Mouse (Mus musculus) limb, embryonic 12.5 days (tissue): ENCODE measurements around the gene Paxx. TPM values are rescaled to one million over a fixed set of nuclear protein-coding genes. Genes with fewer than 3 reads are reported as not detected.

Source experiments
- ATAC-seq: fragments of 200-750 bp; cut with Nextera tagmentation; 2 replicates; pipeline ENCODE4 v1.8.0; 2017; ENCODE audit warnings: low read depth, moderate TSS enrichment; ENCODE audit not compliant: insufficient number of reproducible peaks, insufficient read depth, low FRiP score, low TSS enrichment
- H3K27ac ChIP-seq: fragments of 300-500 bp; sonication (generic); 2 replicates; pipeline ENCODE4 v1.5.1; 2016; ENCODE audit warnings: mild to moderate bottlenecking, moderate library complexity
- H3K27me3 ChIP-seq: fragments of 300-500 bp; sonication (generic); 2 replicates; pipeline ENCODE4 v1.6.1; 2016; ENCODE audit warnings: mild to moderate bottlenecking, moderate library complexity
- H3K36me3 ChIP-seq: fragments of 300-500 bp; sonication (generic); 2 replicates; pipeline ENCODE4 v1.6.1; 2016; ENCODE audit warnings: mild to moderate bottlenecking, moderate library complexity
- H3K4me1 ChIP-seq: fragments of 300-500 bp; sonication (generic); replicated peaks from 2 replicates; pipeline ENCODE4 v1.6.1; 2016
- H3K4me2 ChIP-seq: fragments of 300-500 bp; sonication (generic); 2 replicates; pipeline ENCODE4 v1.6.1; 2016; ENCODE audit warnings: mild to moderate bottlenecking, moderate library complexity
- H3K4me3 ChIP-seq: fragments of 300-500 bp; sonication (generic); replicated peaks from 2 replicates; pipeline ENCODE4 v1.5.1; 2016; ENCODE audit warnings: mild to moderate bottlenecking
- H3K9ac ChIP-seq: fragments of 300-500 bp; sonication (generic); replicated peaks from 2 replicates; pipeline ENCODE4 v1.6.1; 2016; ENCODE audit warnings: mild to moderate bottlenecking, moderate library complexity
- H3K9me3 ChIP-seq: fragments of 300-500 bp; sonication (generic); 2 replicates; pipeline ENCODE4 v1.6.1; 2016; ENCODE audit warnings: mild to moderate bottlenecking, moderate library complexity
- WGBS: fragments of 180-500 bp; shearing (Covaris S2); methylation state at CpG from one replicate; pipeline ENCODE4 v1.1.7; 2016; 5-methylcytosine and 5-hydroxymethylcytosine counted together
- polyA plus RNA-seq: library from polyadenylated mRNA; unstranded; fragments of >200 nt; fragmentation: Nextera tagmentation; extraction: Ambion mirVana; gene quantifications from 2 replicates; pipeline ENCODE4 v1.2.1, GENCODE M21; 2016

The Paxx gene
- polyA plus RNA-seq, 1 experiment from 2014 or later: 23.2 TPM

- H3K27ac ChIP-seq: no peak overlapping the region
- ATAC-seq: no peak
- peaks cover 16% of the 10 kb centered on the region for H3K36me3 ChIP-seq
- H3K4me1 ChIP-seq: peaks cover 15% of the 10 kb centered on the region
- 72% methylated on average over 15 of the region's 15 CpGs for WGBS
- H3K9ac ChIP-seq: no peak overlapping the region
- H3K9me3 ChIP-seq: no peaks in the 10 kb centered on the region
- no peak overlapping the region for H3K4me2 ChIP-seq
- no peak overlapping the region for H3K4me3 ChIP-seq
- no peaks in the 10 kb centered on the region for H3K27me3 ChIP-seq
These were observed 38.0 kb upstream of the Paxx start for GRCm38 (mm10) chr2:25498622-25499478.

GRCm38 (mm10) chr2:25497846-25498575, 37.1 kb upstream of the Paxx start:
- 51% methylated on average over 6 of the region's 6 CpGs for WGBS
- Histone ChIP-seq H3K4me3 (no peak overlapping the region), H3K36me3 (peaks cover 7% of the 10 kb centered on the region; the same call in 1 of the 2 replicates), H3K4me1 (peaks cover 15% of the 10 kb centered on the region), H3K9ac (no peak overlapping the region), H3K4me2 (no peak overlapping the region), H3K27me3 (no peaks in the 10 kb centered on the region), H3K9me3 (no peaks in the 10 kb centered on the region), H3K27ac (peak overlapping the region; percentile 56)
- no peak for ATAC-seq

GRCm38 (mm10) chr2:25496462-25496861, 35.6 kb upstream of the Paxx start:
- H3K4me3 ChIP-seq: no peak overlapping the region
- H3K9ac ChIP-seq: no peak overlapping the region
- no peak overlapping the region for H3K27ac ChIP-seq
- H3K4me2 ChIP-seq: no peak overlapping the region
- H3K36me3 ChIP-seq: no peaks in the 10 kb centered on the region
- no peak for ATAC-seq
- peaks cover 7% of the 10 kb centered on the region for H3K4me1 ChIP-seq
- WGBS: 45% methylated on average over 4 of the region's 4 CpGs
- H3K27me3 ChIP-seq: no peaks in the 10 kb centered on the region
- no peaks in the 10 kb centered on the region for H3K9me3 ChIP-seq

GRCm38 (mm10) chr2:25493476-25493961, 32.6 kb upstream of the Paxx start, which contains the start of gene Lcn12:
TSS of gene Lcn12 (minus strand) at chr2:25493911.
- 0 out of 2 replicates have a peak, but pooled peaks cover 2% of the 10 kb centered on the region for H3K4me1 ChIP-seq

GRCm38 (mm10) chr2:25492988-25493387, 32.1 kb upstream of the Paxx start:
- Histone ChIP-seq H3K4me3 (no peak overlapping the region), H3K4me2 (no peak overlapping the region), H3K27me3 (no peaks in the 10 kb centered on the region), H3K9me3 (no peaks in the 10 kb centered on the region), H3K4me1 (no peaks in the 10 kb centered on the region), H3K36me3 (no peaks in the 10 kb centered on the region), H3K27ac (no peak overlapping the region), H3K9ac (no peak overlapping the region)
- no peak for ATAC-seq
- 81% methylated on average over 5 of the region's 5 CpGs for WGBS

More at GRCm38 (mm10) chr2:25493476-25493961, 32.6 kb upstream of the Paxx start, which contains the start of gene Lcn12:
- ATAC-seq: no peak
- H3K4me3 ChIP-seq: no peak within 1 kb of the TSS
- no peaks in the 10 kb centered on the region for H3K36me3 ChIP-seq
- H3K4me2 ChIP-seq: no peak within 1 kb of the TSS
- no peaks in the 10 kb centered on the region for H3K9me3 ChIP-seq
- no peak within 1 kb of the TSS for H3K27ac ChIP-seq
- H3K27me3 ChIP-seq: no peaks in the 10 kb centered on the region
- H3K9ac ChIP-seq: no peak within 1 kb of the TSS
- 79% methylated on average over 5 of the region's 5 CpGs for WGBS

- Histone ChIP-seq H3K4me1 (no peaks in the 10 kb centered on the region), H3K4me3 (no peak overlapping the region), H3K36me3 (no peaks in the 10 kb centered on the region), H3K4me2 (no peak overlapping the region), H3K9ac (no peak overlapping the region), H3K27me3 (no peaks in the 10 kb centered on the region), H3K27ac (no peak overlapping the region), H3K9me3 (no peaks in the 10 kb centered on the region)
- WGBS: 79% methylated on average over 7 of the region's 7 CpGs
- ATAC-seq: no peak
These were observed 27.8 kb upstream of the Paxx start for GRCm38 (mm10) chr2:25488671-25489068.

- 77% methylated on average over 6 of the region's 6 CpGs for WGBS
These were observed 27.2 kb upstream of the Paxx start for GRCm38 (mm10) chr2:25487965-25488670.

GRCm38 (mm10) chr2:25484901-25485647, 24.2 kb upstream of the Paxx start:
- ATAC-seq: no peak
- no peak overlapping the region for H3K4me2 ChIP-seq
- no peaks in the 10 kb centered on the region for H3K9me3 ChIP-seq
- H3K4me3 ChIP-seq: no peak overlapping the region
- no peaks in the 10 kb centered on the region for H3K27me3 ChIP-seq
- no peaks in the 10 kb centered on the region for H3K4me1 ChIP-seq
- H3K36me3 ChIP-seq: no peaks in the 10 kb centered on the region
- peak overlapping the region; percentile 27; the same call in 1 of the 2 replicates for H3K9ac ChIP-seq
- H3K27ac ChIP-seq: no peak overlapping the region
- WGBS: 68% methylated on average over 11 of the region's 11 CpGs

More at GRCm38 (mm10) chr2:25487965-25488670, 27.2 kb upstream of the Paxx start:
- Histone ChIP-seq H3K4me2 (no peak overlapping the region), H3K9me3 (no peaks in the 10 kb centered on the region), H3K27ac (no peak overlapping the region), H3K4me1 (no peaks in the 10 kb centered on the region), H3K9ac (no peak overlapping the region), H3K36me3 (no peaks in the 10 kb centered on the region), H3K4me3 (no peak overlapping the region), H3K27me3 (no peaks in the 10 kb centered on the region)
- ATAC-seq: no peak

- ATAC-seq: no peak
- 21% methylated on average over 7 of the region's 7 CpGs for WGBS
- H3K27ac ChIP-seq: no peak overlapping the region
- H3K9ac ChIP-seq: no peak overlapping the region
- no peaks in the 10 kb centered on the region for H3K4me1 ChIP-seq
- H3K27me3 ChIP-seq: no peaks in the 10 kb centered on the region
- no peak overlapping the region for H3K4me3 ChIP-seq
- H3K9me3 ChIP-seq: no peaks in the 10 kb centered on the region
- no peaks in the 10 kb centered on the region for H3K36me3 ChIP-seq
- no peak overlapping the region for H3K4me2 ChIP-seq
These were observed 22.1 kb upstream of the Paxx start for GRCm38 (mm10) chr2:25482969-25483368.

GRCm38 (mm10) chr2:25480541-25480940, 19.6 kb upstream of the Paxx start:
- no peaks in the 10 kb centered on the region for H3K4me1 ChIP-seq
- no peak for ATAC-seq
- 87% methylated on average over 1 of the region's 1 CpGs for WGBS

More at GRCm38 (mm10) chr2:25480541-25480940, 19.6 kb upstream of the Paxx start:
- H3K36me3 ChIP-seq: no peaks in the 10 kb centered on the region
- no peak overlapping the region for H3K27ac ChIP-seq
- no peaks in the 10 kb centered on the region for H3K9me3 ChIP-seq
- H3K4me3 ChIP-seq: no peak overlapping the region
- H3K4me2 ChIP-seq: no peak overlapping the region
- H3K9ac ChIP-seq: no peak overlapping the region
- no peaks in the 10 kb centered on the region for H3K27me3 ChIP-seq
